Mouse (Mus musculus): ENCODE data around the gene Mfn1. TPM values are rescaled to one million over a fixed set of nuclear protein-coding genes. Genes with fewer than 3 reads are reported as not detected.

Mfn1 gene
- polyA plus RNA-seq, 1 experiment from 2014 or later: 20.1 TPM

DNA sequence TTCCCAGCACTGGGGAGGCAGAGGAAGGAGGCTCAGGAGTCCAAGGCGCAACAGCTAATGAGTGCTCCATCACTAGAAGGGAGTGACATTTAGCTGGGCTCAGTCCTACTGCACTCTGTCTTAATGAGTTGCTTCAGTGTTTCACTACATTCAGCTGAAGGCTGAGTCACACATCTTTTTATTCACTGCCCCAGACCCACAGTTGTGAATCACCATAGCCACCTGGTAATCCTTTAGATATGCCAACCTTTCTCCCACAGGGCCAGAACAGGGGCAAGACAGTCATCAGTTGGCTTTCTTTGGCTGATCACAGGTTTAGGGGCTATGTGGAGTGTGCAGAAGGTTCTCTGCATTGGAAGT lies 32.6 kb upstream of the Mfn1 start:
- no peak overlapping the region for H3K27ac ChIP-seq (ENCODE audit: low read depth, low read length)
- no peak overlapping the region for H3K9ac ChIP-seq (ENCODE audit: low read depth, low read length)
- H3K36me3 ChIP-seq (ENCODE audit: control insufficient read depth, insufficient read depth): no peaks in the 10 kb centered on the region
- no peak for TF ChIP-seq CTCF (IDR thresholded peaks at IDR 0.05; ENCODE audit: low read depth)
- H3K4me3 ChIP-seq (ENCODE audit: low read depth, low read length): no peak overlapping the region
- no peaks in the 10 kb centered on the region for H3K9me3 ChIP-seq (ENCODE audit: control insufficient read depth)
- no peak for ATAC-seq
- no peaks in the 10 kb centered on the region for H3K27me3 ChIP-seq (replicated peaks; ENCODE audit: control insufficient read depth, insufficient read depth, low read length)
- WGBS: 100% methylated on average over 1 of the region's 1 CpGs
- H3K4me1 ChIP-seq (replicated peaks; ENCODE audit: control insufficient read depth, insufficient read depth, low read length): no peaks in the 10 kb centered on the region
- H3K4me2 ChIP-seq (replicated peaks; ENCODE audit: low read depth): no peak overlapping the region

DNA sequence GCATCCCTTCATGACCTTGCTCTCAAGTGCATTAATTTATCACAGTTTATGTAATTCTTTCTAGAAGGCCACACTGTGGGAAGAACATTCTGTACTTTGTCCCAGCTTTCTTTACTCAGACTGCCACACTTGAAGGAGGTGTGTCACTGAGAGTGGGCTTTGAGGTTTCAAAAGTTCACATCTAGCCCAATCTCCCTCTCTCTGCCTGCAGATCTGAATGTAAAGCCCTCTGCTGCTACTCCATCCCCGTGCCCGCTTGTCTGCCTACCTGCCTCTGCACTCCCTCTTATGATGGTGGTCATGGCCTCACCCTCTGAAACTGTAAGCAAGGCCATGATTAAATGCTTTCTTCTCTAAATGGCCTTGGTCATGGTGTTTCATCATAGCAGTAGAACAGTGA lies 28.9 kb upstream of the Mfn1 start:
- H3K27ac ChIP-seq (ENCODE audit: low read depth, low read length): no peak overlapping the region
- H3K4me1 ChIP-seq (replicated peaks; ENCODE audit: control insufficient read depth, insufficient read depth, low read length): no peaks in the 10 kb centered on the region
- no peak overlapping the region for H3K4me2 ChIP-seq (replicated peaks; ENCODE audit: low read depth)
- no peak for TF ChIP-seq CTCF (IDR thresholded peaks at IDR 0.05; ENCODE audit: low read depth)
- H3K4me3 ChIP-seq (ENCODE audit: low read depth, low read length): no peak overlapping the region
- no peaks in the 10 kb centered on the region for H3K9me3 ChIP-seq (ENCODE audit: control insufficient read depth)
- WGBS: 94% methylated on average over 2 of the region's 2 CpGs
- no peaks in the 10 kb centered on the region for H3K27me3 ChIP-seq (replicated peaks; ENCODE audit: control insufficient read depth, insufficient read depth, low read length)
- H3K9ac ChIP-seq (ENCODE audit: low read depth, low read length): no peak overlapping the region
- no peaks in the 10 kb centered on the region for H3K36me3 ChIP-seq (ENCODE audit: control insufficient read depth, insufficient read depth)
- ATAC-seq: no peak

DNA sequence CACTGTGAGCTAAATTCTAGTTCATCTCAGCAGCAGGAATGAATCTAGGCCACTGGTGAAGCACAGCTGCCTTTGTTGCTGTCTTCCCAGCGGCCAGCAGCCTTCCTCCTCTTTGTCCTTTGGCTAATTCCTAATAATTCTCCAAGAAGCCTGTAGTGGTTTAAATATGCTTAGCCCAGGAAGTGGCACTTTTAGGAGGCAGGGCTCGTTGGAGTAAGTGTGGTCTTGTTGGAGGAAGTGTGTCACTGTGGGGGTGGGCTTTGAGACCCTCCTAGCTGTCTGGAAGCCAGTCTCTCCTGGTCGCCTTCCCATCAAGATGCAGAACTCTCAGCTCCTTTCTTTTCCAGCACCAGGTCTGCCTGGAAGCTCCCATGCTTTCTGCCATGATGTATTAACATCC lies 23.4 kb upstream of the Mfn1 start:
- Histone ChIP-seq H3K9ac (ENCODE audit: low read depth, low read length) (no peak overlapping the region), H3K36me3 (ENCODE audit: control insufficient read depth, insufficient read depth) (no peaks in the 10 kb centered on the region), H3K4me3 (ENCODE audit: low read depth, low read length) (no peak overlapping the region), H3K27ac (ENCODE audit: low read depth, low read length) (no peak overlapping the region), H3K27me3 (replicated peaks; ENCODE audit: control insufficient read depth, insufficient read depth, low read length) (no peaks in the 10 kb centered on the region), H3K4me1 (replicated peaks; ENCODE audit: control insufficient read depth, insufficient read depth, low read length) (0 out of 2 replicates have a peak, but pooled peaks cover 4% of the 10 kb centered on the region), H3K9me3 (ENCODE audit: control insufficient read depth) (no peaks in the 10 kb centered on the region), H3K4me2 (replicated peaks; ENCODE audit: low read depth) (no peak overlapping the region)
- TF ChIP-seq CTCF (IDR thresholded peaks at IDR 0.05; ENCODE audit: low read depth): no peak
- no peak for ATAC-seq
- 72% methylated on average over 3 of the region's 3 CpGs for WGBS

DNA sequence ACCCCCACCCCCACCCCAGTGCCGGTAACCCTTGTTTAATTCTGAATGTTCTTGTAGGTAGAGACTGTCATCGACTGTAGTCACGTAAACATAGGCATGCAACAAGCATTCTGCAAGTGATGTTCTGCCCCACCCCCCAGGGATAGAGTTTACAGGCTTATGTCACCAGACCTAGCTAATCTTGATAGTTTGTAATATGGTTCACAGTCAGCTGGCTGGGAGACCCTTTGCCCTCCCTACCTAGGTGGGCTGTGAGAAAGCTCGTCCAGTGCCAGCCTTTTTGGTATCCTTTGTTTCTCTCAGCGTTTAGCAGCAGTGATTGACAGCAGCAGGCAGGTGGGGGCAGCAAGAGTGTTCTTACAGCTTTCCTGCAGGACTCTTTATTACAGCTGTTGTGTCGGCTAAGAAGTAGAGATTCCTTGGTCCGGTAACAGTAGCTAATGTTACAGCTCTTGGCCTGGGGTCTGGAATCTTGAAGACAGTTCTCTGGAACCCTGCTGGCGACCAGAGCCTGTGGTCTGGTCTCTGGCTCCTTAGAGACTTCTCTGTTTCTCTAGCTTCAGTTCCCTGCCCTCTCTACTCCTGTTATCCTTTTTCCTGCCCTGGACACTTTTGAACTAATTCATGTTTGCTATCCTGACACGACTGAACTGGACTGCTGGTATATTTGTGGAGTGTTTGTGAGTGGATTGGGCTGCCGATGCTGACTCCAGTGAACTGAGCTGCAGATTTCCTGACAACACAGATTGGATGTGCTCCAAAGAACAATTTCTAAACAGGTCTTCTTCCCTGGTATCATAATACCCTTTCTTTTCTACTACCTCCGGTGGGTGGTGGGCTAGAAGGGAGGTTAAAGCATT lies 22.7 kb upstream of the Mfn1 start:
- Histone ChIP-seq H3K9me3 (ENCODE audit: control insufficient read depth) (no peaks in the 10 kb centered on the region), H3K27me3 (replicated peaks; ENCODE audit: control insufficient read depth, insufficient read depth, low read length) (no peaks in the 10 kb centered on the region), H3K27ac (ENCODE audit: low read depth, low read length) (no peak overlapping the region), H3K4me1 (replicated peaks; ENCODE audit: control insufficient read depth, insufficient read depth, low read length) (0 out of 2 replicates have a peak, but pooled peaks cover 4% of the 10 kb centered on the region), H3K4me3 (ENCODE audit: low read depth, low read length) (no peak overlapping the region), H3K36me3 (ENCODE audit: control insufficient read depth, insufficient read depth) (no peaks in the 10 kb centered on the region), H3K9ac (ENCODE audit: low read depth, low read length) (no peak overlapping the region), H3K4me2 (replicated peaks; ENCODE audit: low read depth) (no peak overlapping the region)
- WGBS: 63% methylated on average over 11 of the region's 11 CpGs
- no peak for ATAC-seq
- no peak for TF ChIP-seq CTCF (IDR thresholded peaks at IDR 0.05; ENCODE audit: low read depth)

DNA sequence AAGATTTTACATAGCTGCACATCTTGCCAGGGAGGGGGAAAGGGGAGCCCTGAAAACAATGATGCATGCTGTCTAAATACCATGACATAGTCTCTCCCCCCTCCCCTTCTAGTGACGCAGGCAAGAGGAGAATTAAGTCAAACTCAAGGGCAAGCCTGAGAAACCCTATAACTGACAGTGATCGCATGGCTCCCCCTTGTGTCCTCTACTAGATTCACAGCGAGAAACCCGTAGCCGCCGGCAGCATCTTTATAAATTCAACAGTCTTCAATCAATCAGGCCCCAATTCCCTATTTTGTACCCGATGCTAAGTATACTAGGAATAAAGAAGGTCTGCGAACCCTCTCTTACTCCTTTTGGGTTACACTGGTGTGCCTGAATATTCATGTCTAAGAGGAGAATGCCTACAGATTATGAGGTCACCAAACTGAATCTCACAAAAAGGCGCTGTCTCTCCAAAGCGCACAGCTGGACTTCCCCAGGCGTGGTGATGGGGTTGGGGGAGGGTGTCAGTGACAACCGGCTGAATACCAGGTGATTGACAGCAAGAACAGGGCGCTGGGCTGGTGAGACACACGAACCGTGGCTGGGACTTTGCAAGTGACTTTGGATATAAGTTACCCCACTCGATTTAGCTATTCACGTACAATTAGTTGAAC lies 20.5 kb upstream of the Mfn1 start:
- H3K27me3 ChIP-seq (replicated peaks; ENCODE audit: control insufficient read depth, insufficient read depth, low read length): no peaks in the 10 kb centered on the region
- H3K27ac ChIP-seq (ENCODE audit: low read depth, low read length): no peak overlapping the region
- H3K9ac ChIP-seq (ENCODE audit: low read depth, low read length): 0 out of 2 replicates have a peak overlapping the region, but pooled peaks have one; percentile 17
- peak; percentile 92 for TF ChIP-seq CTCF (IDR thresholded peaks at IDR 0.05; ENCODE audit: low read depth)
- H3K4me1 ChIP-seq (replicated peaks; ENCODE audit: control insufficient read depth, insufficient read depth, low read length): 0 out of 2 replicates have a peak, but pooled peaks cover 4% of the 10 kb centered on the region
- ATAC-seq: no peak
- no peaks in the 10 kb centered on the region for H3K9me3 ChIP-seq (ENCODE audit: control insufficient read depth)
- WGBS: 4% methylated on average over 17 of the region's 17 CpGs
- no peaks in the 10 kb centered on the region for H3K36me3 ChIP-seq (ENCODE audit: control insufficient read depth, insufficient read depth)
- H3K4me2 ChIP-seq (replicated peaks; ENCODE audit: low read depth): peak overlapping the region; percentile 81
- no peak overlapping the region for H3K4me3 ChIP-seq (ENCODE audit: low read depth, low read length)

Data from intestine, postnatal 0 days (tissue).